Mouse (Mus musculus): ENCODE data around the gene A430005L14Rik. TPM values are rescaled to one million over a fixed set of nuclear protein-coding genes. Genes with fewer than 3 reads are reported as not detected.

Gene A430005L14Rik
- polyA plus RNA-seq, 1 experiment from 2014 or later, result 75.3 TPM

DNA sequence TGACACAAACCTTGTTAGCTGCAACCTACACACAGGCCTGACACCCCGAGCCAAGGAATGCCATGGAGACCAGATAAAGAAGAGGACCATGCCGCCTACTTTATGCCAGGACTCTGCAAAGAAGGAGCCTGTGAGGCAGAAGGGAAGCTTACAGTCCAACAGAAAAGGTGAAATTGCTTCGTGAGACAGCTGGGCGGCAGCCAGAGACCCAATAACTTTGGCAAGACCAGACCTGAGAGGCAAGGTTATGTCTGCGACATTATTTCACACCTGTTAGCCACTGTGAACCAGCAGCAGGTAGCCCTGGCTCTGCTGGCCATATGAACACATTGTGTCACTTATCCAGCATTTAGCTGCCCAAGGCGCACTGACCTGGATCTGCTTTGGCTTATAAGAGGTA lies 11.3 kb upstream of the A430005L14Rik start:
- H3K9me3 ChIP-seq (replicated peaks), result no peaks in the 10 kb centered on the region
- H3K4me2 ChIP-seq, result no peak overlapping the region
- 66% methylated on average over 6 of the region's 6 CpGs for WGBS (ENCODE audit: insufficient replicate concordance)
- no peak overlapping the region for H3K4me3 ChIP-seq
- H3K27me3 ChIP-seq (replicated peaks), result peaks cover 66% of the 10 kb centered on the region
- H3K36me3 ChIP-seq, result no peaks in the 10 kb centered on the region
- no peak overlapping the region for H3K27ac ChIP-seq
- no peak for ATAC-seq
- no peaks in the 10 kb centered on the region for H3K4me1 ChIP-seq
- no peak overlapping the region for H3K9ac ChIP-seq

DNA sequence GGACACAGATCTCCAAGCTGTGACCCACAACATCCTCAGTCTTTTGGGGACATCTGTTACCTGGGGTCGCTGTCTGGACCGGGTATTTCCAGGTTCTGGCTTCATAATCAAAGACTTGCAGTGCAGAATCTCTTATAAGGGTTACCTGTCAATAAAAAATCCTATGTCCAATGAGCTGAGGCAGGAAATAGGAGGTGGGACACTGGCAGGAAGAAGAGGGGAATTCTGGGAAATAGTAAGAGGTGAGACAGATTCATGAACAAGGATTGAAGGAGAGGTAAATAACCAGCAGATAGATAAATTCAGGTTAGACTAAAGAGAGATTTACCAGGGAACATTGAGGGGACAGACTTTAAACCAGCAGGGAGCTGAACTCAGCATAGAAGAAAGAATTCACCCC lies 6.7 kb upstream of the A430005L14Rik start:
- no peaks in the 10 kb centered on the region for H3K9me3 ChIP-seq (replicated peaks)
- WGBS (ENCODE audit: insufficient replicate concordance), result 42% methylated on average over 2 of the region's 2 CpGs
- ATAC-seq, result no peak
- H3K27me3 ChIP-seq (replicated peaks), result peaks cover 70% of the 10 kb centered on the region
- no peaks in the 10 kb centered on the region for H3K36me3 ChIP-seq
- no peaks in the 10 kb centered on the region for H3K4me1 ChIP-seq
- H3K27ac ChIP-seq, result no peak overlapping the region
- H3K4me2 ChIP-seq, result no peak overlapping the region
- H3K9ac ChIP-seq, result no peak overlapping the region; the same call in 1 of the 2 replicates
- no peak overlapping the region for H3K4me3 ChIP-seq

DNA sequence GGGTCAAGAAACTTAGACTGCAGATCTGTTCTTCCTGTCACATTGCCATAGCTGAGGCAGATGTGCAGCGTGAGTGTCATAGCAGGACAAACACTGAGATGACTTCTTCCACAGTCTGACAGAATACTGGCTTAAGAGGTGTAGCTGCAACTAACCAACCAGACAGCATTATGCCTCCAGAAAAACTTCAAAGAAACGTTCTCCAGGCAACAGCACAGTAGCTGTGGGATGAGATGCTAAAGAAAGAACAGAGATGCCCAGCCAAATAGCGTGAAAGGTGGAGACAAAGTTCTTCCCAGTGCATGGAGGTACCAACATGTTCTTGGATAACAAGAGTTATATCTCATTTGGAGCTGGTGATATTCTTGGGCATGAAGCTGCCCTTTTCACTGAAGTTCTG lies 5.9 kb upstream of the A430005L14Rik start:
- H3K9me3 ChIP-seq (replicated peaks), result no peaks in the 10 kb centered on the region
- no peaks in the 10 kb centered on the region for H3K36me3 ChIP-seq
- WGBS (ENCODE audit: insufficient replicate concordance), result 51% methylated on average over 3 of the region's 3 CpGs
- ATAC-seq, result no peak
- peaks cover 70% of the 10 kb centered on the region for H3K27me3 ChIP-seq (replicated peaks)
- no peak overlapping the region for H3K9ac ChIP-seq
- H3K27ac ChIP-seq, result no peak overlapping the region
- H3K4me1 ChIP-seq, result peaks cover 2% of the 10 kb centered on the region
- H3K4me2 ChIP-seq, result no peak overlapping the region
- H3K4me3 ChIP-seq, result no peak overlapping the region

DNA sequence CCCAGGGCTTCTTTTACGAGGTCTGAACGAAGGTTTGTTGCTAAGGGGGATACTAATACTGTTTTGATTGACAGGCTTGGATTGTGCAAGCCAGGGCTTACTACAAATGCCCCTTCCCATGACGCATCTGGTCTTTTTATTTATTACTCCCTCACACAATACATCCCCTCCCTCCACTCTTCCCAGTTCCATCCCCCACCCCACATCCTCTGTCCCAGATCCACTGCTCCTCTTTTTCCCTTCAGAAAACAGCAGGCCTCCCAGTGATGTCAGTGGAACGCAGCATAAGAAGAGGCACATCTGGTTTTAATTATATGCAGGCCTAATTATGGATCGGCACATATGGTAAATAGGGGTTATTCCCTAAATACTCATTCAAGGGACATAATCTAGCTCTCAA lies 5.3 kb upstream of the A430005L14Rik start:
- Histone ChIP-seq H3K4me1 (peaks cover 7% of the 10 kb centered on the region), H3K9me3 (replicated peaks) (no peaks in the 10 kb centered on the region), H3K36me3 (no peaks in the 10 kb centered on the region), H3K4me3 (no peak overlapping the region), H3K9ac (no peak overlapping the region), H3K27me3 (replicated peaks) (peaks cover 64% of the 10 kb centered on the region), H3K27ac (no peak overlapping the region), H3K4me2 (no peak overlapping the region)
- 51% methylated on average over 5 of the region's 5 CpGs for WGBS (ENCODE audit: insufficient replicate concordance)
- no peak for ATAC-seq

DNA sequence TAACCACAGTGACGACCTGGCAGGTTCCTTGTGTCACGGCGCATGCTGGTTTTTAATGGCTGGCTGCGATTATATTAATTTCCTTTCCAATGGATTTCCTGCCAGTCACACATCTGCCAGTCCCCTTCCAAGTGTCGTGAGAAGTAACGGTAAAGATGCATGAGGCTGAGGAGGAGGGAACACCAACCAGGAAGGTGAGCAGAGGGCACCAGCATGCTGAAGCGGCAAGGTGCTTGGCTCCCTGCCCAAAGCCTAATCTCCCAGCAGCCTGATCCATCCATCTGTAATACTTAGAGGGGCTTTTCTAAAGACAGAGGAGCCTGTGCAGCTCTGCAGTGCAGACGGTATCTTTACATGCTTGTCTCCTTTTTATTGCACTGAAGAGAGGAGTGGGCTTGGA lies 1.4 kb upstream of the A430005L14Rik start:
- Histone ChIP-seq H3K27ac (no peak overlapping the region), H3K36me3 (peaks cover 14% of the 10 kb centered on the region), H3K4me1 (peaks cover 28% of the 10 kb centered on the region), H3K9me3 (replicated peaks) (no peaks in the 10 kb centered on the region), H3K9ac (no peak overlapping the region), H3K4me3 (no peak overlapping the region), H3K4me2 (no peak overlapping the region), H3K27me3 (replicated peaks) (peaks cover 35% of the 10 kb centered on the region)
- ATAC-seq, result no peak
- WGBS (ENCODE audit: insufficient replicate concordance), result 85% methylated on average over 8 of the region's 8 CpGs

DNA sequence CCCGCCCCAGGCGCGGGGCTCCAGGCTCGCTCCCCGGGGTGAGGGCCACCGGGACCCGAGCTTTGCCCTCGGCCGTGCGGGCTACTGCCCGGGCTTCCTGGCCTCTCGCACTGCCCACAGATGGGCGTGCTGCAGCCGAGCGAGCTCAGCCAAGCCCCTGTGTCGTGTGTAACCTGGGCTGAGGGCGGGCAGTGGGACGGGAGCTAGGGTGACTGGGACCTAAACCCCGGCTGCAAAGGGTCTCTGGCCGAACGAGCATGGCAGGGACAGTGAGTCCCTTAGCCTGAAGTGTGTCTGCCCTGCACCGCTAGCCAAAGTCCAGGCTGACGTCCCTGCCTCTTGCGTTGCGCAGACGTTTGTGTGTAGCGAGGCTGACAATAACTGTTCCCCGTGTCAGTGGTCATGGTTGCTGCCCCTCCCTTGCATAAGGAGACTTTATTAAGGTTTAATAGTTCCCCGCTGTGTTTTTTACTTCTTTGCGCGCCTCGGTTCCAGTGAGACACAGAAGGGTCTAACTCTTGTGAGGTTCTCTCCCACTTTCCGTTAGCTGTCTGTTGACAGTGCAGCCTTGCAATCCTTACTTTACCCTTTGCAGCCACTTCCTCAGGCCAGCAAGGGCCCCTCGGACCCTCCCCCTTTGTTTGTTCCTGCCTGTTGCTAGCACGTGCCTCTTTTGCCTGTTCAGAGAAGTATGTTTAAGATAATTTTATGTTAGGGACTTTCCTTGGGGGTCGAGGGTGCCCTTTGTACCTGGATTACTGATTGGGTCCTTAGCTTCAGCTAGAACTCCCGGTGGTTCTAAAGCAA lies 610 bp downstream of the A430005L14Rik start:
- Histone ChIP-seq H3K4me2 (peak overlapping the region; percentile 91), H3K9me3 (replicated peaks) (no peaks in the 10 kb centered on the region), H3K4me3 (peak overlapping the region; percentile 85), H3K4me1 (peaks cover 28% of the 10 kb centered on the region), H3K9ac (peak overlapping the region; percentile 96), H3K27ac (peak overlapping the region; percentile 95), H3K36me3 (peaks cover 34% of the 10 kb centered on the region), H3K27me3 (replicated peaks) (peaks cover 22% of the 10 kb centered on the region)
- ATAC-seq, result no peak
- WGBS (ENCODE audit: insufficient replicate concordance), result under 1% methylated on average over 37 of the region's 37 CpGs

DNA sequence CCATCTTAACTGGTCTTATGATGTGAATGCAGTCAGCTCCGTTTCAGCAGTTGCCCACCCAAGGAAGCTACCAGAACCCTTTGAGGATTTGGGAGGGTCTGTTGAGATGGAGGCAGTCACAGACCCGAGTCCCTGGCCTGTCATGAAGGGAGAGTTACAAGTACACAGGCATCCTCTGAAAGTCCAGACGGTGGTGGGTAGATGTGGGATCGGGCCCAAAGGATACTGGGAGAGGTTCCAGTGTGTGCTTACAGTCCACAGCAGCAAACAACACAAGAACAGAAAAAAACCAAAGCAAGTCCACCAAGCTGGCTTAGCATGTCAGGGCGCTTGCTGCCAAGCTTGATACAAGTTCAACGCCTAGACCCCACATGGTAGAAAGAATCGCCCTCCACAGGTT lies 5.6 kb downstream of the A430005L14Rik start:
- Histone ChIP-seq H3K27me3 (replicated peaks) (no peaks in the 10 kb centered on the region), H3K4me1 (peaks cover 18% of the 10 kb centered on the region), H3K4me2 (no peak overlapping the region), H3K9me3 (replicated peaks) (no peaks in the 10 kb centered on the region), H3K27ac (no peak overlapping the region), H3K4me3 (no peak overlapping the region), H3K36me3 (peaks cover 83% of the 10 kb centered on the region), H3K9ac (no peak overlapping the region)
- no peak for ATAC-seq
- WGBS (ENCODE audit: insufficient replicate concordance), result 76% methylated on average over 7 of the region's 7 CpGs

DNA sequence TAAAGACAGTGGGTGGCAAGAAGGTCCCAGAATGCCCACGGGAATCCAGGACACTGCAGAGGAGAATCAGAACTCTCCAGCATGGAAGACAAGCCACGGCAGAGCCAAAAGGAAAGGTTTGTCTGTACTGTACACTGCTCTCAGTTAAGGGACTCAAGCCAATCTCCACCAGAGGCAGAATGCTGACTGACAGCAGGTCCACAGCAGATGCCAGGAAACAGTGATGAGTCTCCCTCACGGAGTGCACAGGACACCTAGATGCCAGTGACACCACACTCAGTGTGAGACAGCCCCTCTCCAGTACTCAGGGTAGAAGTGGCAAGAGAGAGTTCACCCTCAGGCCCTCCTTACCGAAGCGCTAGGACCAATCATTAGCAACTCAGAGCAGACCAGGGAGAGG lies 9.6 kb downstream of the A430005L14Rik start:
- H3K27me3 ChIP-seq (replicated peaks), result no peaks in the 10 kb centered on the region
- no peak overlapping the region for H3K4me3 ChIP-seq
- no peak for ATAC-seq
- no peaks in the 10 kb centered on the region for H3K4me1 ChIP-seq
- H3K27ac ChIP-seq, result no peak overlapping the region
- 67% methylated on average over 5 of the region's 5 CpGs for WGBS (ENCODE audit: insufficient replicate concordance)
- peaks cover 96% of the 10 kb centered on the region for H3K36me3 ChIP-seq
- no peak overlapping the region for H3K4me2 ChIP-seq
- no peaks in the 10 kb centered on the region for H3K9me3 ChIP-seq (replicated peaks)
- H3K9ac ChIP-seq, result no peak overlapping the region

DNA sequence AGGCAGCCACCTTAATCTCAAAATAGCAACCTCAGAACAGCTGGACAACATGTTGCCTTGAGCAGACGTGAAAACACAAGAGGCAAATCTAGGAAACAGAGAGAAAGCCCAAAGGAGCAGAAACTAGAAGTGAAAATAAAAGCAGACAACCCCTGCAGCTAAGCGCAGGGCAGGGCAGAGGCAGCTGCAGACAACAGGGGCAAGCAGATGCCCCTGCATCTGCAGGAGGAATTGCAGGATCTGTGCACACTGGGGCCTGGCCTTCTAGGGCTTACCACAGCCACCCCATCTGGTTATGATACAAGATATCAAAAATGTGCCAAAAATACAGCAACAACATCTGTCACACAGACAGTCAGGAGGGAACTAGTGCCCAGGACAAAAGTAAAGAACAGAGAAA lies 10.5 kb downstream of the A430005L14Rik start:
- H3K27ac ChIP-seq, result no peak overlapping the region
- no peaks in the 10 kb centered on the region for H3K9me3 ChIP-seq (replicated peaks)
- H3K4me1 ChIP-seq, result no peaks in the 10 kb centered on the region
- no peak for ATAC-seq
- H3K4me3 ChIP-seq, result no peak overlapping the region
- H3K9ac ChIP-seq, result no peak overlapping the region
- no peaks in the 10 kb centered on the region for H3K27me3 ChIP-seq (replicated peaks)
- peaks cover 94% of the 10 kb centered on the region for H3K36me3 ChIP-seq
- 78% methylated on average over 2 of the region's 2 CpGs for WGBS (ENCODE audit: insufficient replicate concordance)
- H3K4me2 ChIP-seq, result no peak overlapping the region

DNA sequence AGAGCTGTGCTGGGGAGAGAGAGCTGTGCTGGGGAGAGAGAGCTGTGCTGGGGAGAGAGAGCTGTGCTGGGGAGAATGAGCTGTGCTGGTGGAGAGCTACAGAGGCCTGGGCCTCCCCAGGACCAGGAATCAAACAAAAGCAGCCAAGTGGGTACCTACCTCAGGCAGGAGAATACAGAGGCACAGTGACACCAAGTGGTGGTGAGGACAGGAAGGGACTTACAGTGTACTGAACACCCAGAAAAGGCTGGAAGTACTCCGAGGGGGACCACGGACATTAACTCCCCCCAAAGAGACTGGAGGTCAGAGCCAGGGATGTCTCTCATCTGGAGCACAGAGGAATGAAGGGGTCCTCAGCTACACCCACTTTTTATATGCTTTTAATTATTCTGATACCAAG lies 11.0 kb downstream of the A430005L14Rik start:
- H3K36me3 ChIP-seq, result peaks cover 90% of the 10 kb centered on the region

DNA sequence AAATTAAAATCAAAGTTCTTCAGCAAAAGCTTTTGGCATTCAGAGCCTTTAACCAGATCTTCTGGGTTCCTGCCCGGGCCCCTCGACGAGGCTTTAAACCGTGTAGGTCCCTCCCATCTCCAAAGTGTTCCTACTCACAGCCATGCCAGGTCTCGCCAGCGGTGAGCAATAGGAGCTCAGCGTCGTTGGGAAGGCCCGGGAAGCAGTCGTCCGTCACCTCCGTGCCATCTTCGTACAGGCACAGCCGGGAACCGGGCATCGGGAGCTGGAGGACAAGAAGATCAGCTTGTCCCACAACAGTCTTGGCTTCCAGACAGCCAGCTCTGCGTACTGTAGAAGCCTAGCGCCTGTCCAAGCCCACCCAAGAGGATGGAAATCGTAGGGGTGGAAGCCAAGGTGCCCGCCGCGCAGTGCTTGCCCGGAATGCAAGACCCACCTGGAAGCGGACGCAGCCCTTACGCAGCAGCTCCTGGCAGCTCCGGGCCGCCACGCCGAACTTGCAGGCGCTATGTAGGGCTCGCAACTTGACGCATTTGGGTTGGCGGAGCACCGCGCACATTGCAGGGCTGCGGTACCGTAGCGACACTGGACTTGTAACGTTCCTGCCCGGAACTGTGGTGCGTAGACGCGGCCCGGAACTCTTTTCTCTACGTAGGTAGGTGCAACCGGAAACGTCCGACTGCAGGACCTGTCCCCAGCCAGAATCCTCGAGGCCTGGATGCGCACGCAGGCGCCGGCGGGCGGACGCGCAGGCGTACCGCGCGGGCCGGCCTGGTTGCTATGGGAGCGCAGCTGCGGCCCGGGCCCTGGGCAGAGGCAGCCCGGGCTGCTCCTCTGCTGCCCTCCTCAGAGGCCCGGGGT lies 17.6 kb downstream of the A430005L14Rik start, which contains the start of the genes Dffb and Cep104:
TSS of gene Dffb (minus strand) at position 696 of the 861 bp plus-strand sequence.
TSS of gene Cep104 (plus strand) at position 764 of the 861 bp plus-strand sequence.
- WGBS (ENCODE audit: insufficient replicate concordance), result 2% methylated on average over 68 of the region's 68 CpGs
- H3K9ac ChIP-seq, result peak within 1 kb of the TSS; percentile 90
- H3K4me3 ChIP-seq, result peak within 1 kb of the TSS; percentile 83

More for the DNA sequence above, 11.0 kb downstream of the A430005L14Rik start:
- Histone ChIP-seq H3K4me3 (no peak overlapping the region), H3K4me2 (no peak overlapping the region), H3K27ac (no peak overlapping the region), H3K9me3 (replicated peaks) (no peaks in the 10 kb centered on the region), H3K27me3 (replicated peaks) (no peaks in the 10 kb centered on the region), H3K9ac (no peak overlapping the region), H3K4me1 (peaks cover 2% of the 10 kb centered on the region; the same call in 1 of the 2 replicates)
- ATAC-seq, result no peak
- WGBS (ENCODE audit: insufficient replicate concordance), result 68% methylated on average over 2 of the region's 2 CpGs

DNA sequence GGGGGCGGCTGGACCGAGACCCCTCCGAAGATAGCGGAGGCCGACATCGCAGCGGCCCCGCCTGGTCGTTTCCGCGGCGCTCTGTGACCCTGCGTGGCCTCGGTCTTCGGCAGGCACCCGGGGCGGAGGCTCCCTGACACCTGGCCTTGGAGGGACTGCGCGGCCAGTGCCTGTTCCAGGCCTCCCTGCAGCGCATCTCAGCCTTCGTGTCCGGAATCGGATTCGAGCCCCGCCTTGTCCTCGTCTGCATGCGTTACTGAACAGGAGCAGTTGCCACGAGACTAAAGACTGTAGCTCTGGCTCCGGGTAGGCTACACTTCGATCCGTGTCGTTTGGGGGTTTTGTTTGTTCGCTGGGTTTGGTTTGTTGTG lies 18.2 kb downstream of the A430005L14Rik start:
- peaks cover 38% of the 10 kb centered on the region for H3K36me3 ChIP-seq
- H3K4me3 ChIP-seq, result peak overlapping the region; percentile 83
- peak overlapping the region; percentile 90 for H3K9ac ChIP-seq
- no peaks in the 10 kb centered on the region for H3K9me3 ChIP-seq (replicated peaks)
- H3K4me1 ChIP-seq, result peaks cover 40% of the 10 kb centered on the region
- WGBS (ENCODE audit: insufficient replicate concordance), result under 1% methylated on average over 33 of the region's 33 CpGs
- peak overlapping the region; percentile 67; the same call in 1 of the 2 replicates for H3K27ac ChIP-seq
- peak overlapping the region; percentile 95 for H3K4me2 ChIP-seq
- ATAC-seq, result peak; percentile 79
- no peaks in the 10 kb centered on the region for H3K27me3 ChIP-seq (replicated peaks)

More for the DNA sequence above, 17.6 kb downstream of the A430005L14Rik start, which contains the start of the genes Dffb and Cep104:
- H3K36me3 ChIP-seq, result peaks cover 38% of the 10 kb centered on the region
- peaks cover 40% of the 10 kb centered on the region for H3K4me1 ChIP-seq
- peak within 1 kb of the TSS; percentile 67 for H3K27ac ChIP-seq
- no peaks in the 10 kb centered on the region for H3K27me3 ChIP-seq (replicated peaks)
- H3K9me3 ChIP-seq (replicated peaks), result no peaks in the 10 kb centered on the region
- ATAC-seq, result peak; percentile 96
- peak within 1 kb of the TSS; percentile 95 for H3K4me2 ChIP-seq

All from liver, embryonic 12.5 days (tissue).